Mouse (Mus musculus) intestine, embryonic 16.5 days (tissue): ENCODE measurements at regions not wholly inside any gene's neighbourhood (a gene's known extent, or its start where the extent isn't known, plus 50 kb on each side); places are given as distances from the start of the nearest gene placed in this dataset.
A peak's percentile ranks its signal among the peaks of the same experiment; 100 is the strongest.

Experiments
- ATAC-seq: fragments of 200-750 bp; cut with Nextera tagmentation; 2 replicates; pipeline ENCODE4 v1.8.0; 2017; ENCODE audit warnings: moderate TSS enrichment, moderate library complexity
- H3K27ac ChIP-seq: fragments of 300-500 bp; sonication (generic); 2 replicates; pipeline ENCODE4 v1.5.1; 2014; ENCODE audit warnings: mild to moderate bottlenecking, low read length
- H3K27me3 ChIP-seq: fragments of 300-500 bp; sonication (generic); replicated peaks from 2 replicates; pipeline ENCODE4 v1.6.1; 2014; ENCODE audit warnings: low read length, control low read depth, mixed read lengths; ENCODE audit not compliant: control insufficient read depth, insufficient read depth
- H3K36me3 ChIP-seq: fragments of 300-500 bp; sonication (generic); 2 replicates; pipeline ENCODE4 v1.6.1; 2014; ENCODE audit warnings: low read length, control low read depth; ENCODE audit not compliant: control insufficient read depth, insufficient read depth
- H3K4me1 ChIP-seq: fragments of 300-500 bp; sonication (generic); 2 replicates; pipeline ENCODE4 v1.6.1; 2014; ENCODE audit warnings: low read length, control low read depth, mixed read lengths; ENCODE audit not compliant: control insufficient read depth, insufficient read depth
- H3K4me2 ChIP-seq: fragments of 300-500 bp; sonication (generic); 2 replicates; pipeline ENCODE4 v1.6.1; 2014; ENCODE audit warnings: low read depth, low read length, control low read depth
- H3K4me3 ChIP-seq: fragments of 300-500 bp; sonication (generic); 2 replicates; pipeline ENCODE4 v1.5.1; 2014; ENCODE audit warnings: mild to moderate bottlenecking, low read length
- H3K9ac ChIP-seq: fragments of 300-500 bp; sonication (generic); 2 replicates; pipeline ENCODE4 v1.6.1; 2014; ENCODE audit warnings: low read depth, low read length
- H3K9me3 ChIP-seq: fragments of 300-500 bp; sonication (generic); 2 replicates; pipeline ENCODE4 v1.6.1; 2016; ENCODE audit warnings: low read length, control low read depth; ENCODE audit not compliant: control insufficient read depth
- WGBS: fragments of 180-500 bp; shearing (Covaris S2); extraction: QIAGEN DNeasy Blood & Tissue Kit; methylation state at CpG from one replicate; pipeline ENCODE4 v1.1.7; 2014; 5-methylcytosine and 5-hydroxymethylcytosine counted together

DNA sequence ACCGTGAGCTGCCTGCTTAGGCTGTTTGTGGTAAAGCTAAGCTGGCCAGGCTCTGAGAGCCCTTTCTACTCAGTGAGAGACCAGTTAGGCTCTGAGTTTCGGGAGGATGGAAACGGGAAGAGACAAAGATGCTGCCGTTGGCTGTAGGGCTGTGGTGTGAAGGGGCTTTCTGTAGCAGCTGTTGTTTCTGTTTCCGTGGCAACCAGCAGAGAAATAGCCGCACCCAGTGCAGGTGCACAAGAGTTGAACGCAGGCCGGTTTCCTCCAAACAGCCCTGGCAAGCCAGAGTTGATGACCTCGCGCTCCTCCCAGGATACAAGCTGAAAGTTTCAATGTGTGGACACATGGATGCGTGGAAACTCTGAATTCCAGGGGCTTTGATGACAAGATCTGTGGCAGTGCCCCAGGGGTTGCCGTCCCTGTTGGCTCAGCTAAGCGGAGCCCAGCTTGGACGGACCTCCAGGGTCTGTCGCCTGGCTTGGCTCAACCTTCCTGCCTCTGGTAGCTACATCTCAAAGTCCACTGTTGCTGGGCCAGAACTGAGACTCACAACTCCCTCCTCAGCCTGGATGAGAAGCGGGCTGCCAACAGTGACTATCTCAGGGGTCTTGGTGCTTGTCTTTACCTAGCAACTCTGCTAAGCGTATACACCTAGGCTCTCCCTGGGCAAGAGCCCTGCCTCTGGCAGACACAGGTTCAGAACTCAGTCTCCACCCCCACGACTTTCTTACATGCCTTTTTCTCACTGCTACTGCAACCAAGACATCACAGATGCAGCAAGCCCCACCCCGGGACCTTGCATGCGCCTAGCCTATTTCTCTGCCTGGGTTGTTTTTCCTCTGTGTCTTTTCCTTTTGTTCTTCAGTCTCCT lies 192.6 kb upstream of the Map3k1 start:
- H3K4me1 ChIP-seq: peaks cover 26% of the 10 kb centered on the region
- WGBS: 50% methylated on average over 20 of the region's 20 CpGs
- H3K27me3 ChIP-seq: no peaks in the 10 kb centered on the region
- no peak overlapping the region for H3K4me3 ChIP-seq
- H3K36me3 ChIP-seq: no peaks in the 10 kb centered on the region
- ATAC-seq: peak; percentile 75
- no peaks in the 10 kb centered on the region for H3K9me3 ChIP-seq
- peak overlapping the region; percentile 22; the same call in 1 of the 2 replicates for H3K27ac ChIP-seq
- no peak overlapping the region for H3K4me2 ChIP-seq
- no peak overlapping the region for H3K9ac ChIP-seq

DNA sequence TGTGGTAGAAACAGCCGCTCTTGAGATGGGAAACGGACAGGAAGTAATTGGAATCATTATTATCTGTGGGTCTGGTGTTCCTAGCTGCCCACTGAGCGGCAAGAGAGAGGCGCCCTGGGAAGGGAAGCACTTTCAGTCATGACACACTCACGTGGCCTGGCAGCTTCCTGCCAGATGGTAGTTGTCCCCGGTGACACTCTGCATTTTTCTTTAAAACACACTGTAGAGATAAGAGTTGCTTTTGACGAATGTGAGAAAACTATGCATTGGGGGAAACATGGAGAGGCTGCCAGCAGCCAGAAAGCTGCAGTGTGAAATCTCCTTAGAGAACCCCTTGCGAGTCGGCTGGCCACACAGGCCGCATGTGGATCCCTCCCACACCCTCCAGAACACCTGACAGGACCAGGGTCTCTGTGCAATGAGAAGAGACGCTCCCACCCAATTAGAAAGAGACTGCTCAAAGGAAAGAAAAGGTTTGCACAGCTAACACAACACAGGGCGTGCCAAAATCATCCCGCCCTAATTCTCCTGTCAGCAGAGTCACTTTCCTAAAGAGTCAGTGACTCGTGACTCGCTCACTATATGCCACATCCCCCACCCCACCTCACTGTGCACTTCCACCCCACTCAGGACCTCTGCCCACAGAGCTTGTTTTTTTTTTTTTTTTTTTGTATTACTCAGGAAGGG lies 194.0 kb upstream of the Map3k1 start:
- ATAC-seq: peak; percentile 51; the same call in 1 of the 2 replicates
- H3K36me3 ChIP-seq: no peaks in the 10 kb centered on the region
- no peaks in the 10 kb centered on the region for H3K27me3 ChIP-seq
- no peak overlapping the region for H3K4me3 ChIP-seq
- H3K4me2 ChIP-seq: no peak overlapping the region
- no peak overlapping the region for H3K27ac ChIP-seq
- no peak overlapping the region for H3K9ac ChIP-seq
- H3K4me1 ChIP-seq: peaks cover 26% of the 10 kb centered on the region
- no peaks in the 10 kb centered on the region for H3K9me3 ChIP-seq
- 39% methylated on average over 15 of the region's 15 CpGs for WGBS

DNA sequence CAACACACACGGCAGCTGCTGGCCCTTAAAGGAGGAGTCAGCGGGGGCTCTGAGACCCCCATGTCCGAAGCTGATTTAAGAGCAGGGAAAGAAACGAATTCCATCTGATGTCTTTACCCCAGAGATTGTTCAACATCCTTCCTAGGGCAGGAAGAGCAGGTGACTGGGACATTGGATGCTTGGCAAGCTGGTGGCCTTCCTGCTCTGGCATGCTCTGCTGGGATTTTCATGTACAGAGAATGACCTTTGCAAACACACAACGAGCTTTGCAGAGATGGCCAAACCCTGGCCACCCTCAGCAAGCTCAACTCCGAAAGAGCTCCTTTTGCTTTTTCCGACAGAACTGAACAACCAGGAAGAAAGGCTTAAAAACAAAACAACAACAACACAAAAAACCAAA lies 194.7 kb upstream of the Map3k1 start:
- WGBS: 71% methylated on average over 7 of the region's 7 CpGs
- Histone ChIP-seq H3K9ac (no peak overlapping the region), H3K36me3 (no peaks in the 10 kb centered on the region), H3K4me2 (no peak overlapping the region), H3K4me3 (no peak overlapping the region), H3K27ac (no peak overlapping the region), H3K9me3 (no peaks in the 10 kb centered on the region), H3K4me1 (peaks cover 26% of the 10 kb centered on the region), H3K27me3 (no peaks in the 10 kb centered on the region)
- ATAC-seq: no peak

DNA sequence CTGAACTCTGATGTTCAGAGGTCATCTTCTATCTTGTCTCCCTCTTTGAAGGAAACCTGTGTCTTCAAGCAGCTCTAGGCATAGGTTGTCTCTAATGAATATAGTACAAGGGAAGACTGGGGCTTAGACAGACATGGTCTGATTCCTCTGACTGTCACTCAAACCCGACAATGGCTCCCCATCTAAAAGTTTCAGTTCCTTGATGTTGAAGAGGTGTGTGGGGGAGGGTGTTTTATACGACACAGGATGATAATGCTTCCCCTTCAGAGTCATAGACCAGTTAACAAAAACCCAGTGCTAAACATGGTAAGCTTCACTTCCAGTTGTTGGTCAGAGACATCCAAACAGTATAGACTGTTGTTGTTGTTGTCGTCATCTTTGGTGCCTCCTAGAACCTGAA lies 195.3 kb upstream of the Map3k1 start:
- Histone ChIP-seq H3K27ac (no peak overlapping the region), H3K9ac (no peak overlapping the region), H3K4me3 (no peak overlapping the region), H3K9me3 (0 out of 2 replicates have a peak, but pooled peaks cover 3% of the 10 kb centered on the region), H3K36me3 (no peaks in the 10 kb centered on the region), H3K4me1 (peaks cover 26% of the 10 kb centered on the region), H3K4me2 (no peak overlapping the region), H3K27me3 (no peaks in the 10 kb centered on the region)
- 90% methylated on average over 3 of the region's 3 CpGs for WGBS
- no peak for ATAC-seq

DNA sequence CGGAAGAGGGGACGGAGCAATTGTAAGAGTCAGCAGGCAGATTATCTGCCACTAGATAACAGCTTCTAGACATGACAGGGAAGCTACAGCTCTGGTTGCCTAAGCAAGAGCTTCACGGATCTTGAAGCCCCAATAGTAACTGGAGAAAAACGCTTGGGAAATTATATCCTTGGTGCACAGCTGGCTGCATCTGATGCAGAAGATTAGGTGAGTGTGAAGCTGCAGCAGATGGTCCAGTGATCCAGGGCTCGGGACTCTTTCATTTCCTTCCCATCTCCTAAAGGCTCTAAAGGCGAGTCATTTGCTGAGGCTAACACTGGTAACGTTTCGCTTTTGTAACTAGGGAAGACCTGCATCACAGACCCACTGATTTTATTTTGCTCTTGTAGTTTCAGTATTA lies 196.6 kb upstream of the Map3k1 start:
- Histone ChIP-seq H3K4me2 (no peak overlapping the region), H3K9me3 (0 out of 2 replicates have a peak, but pooled peaks cover 5% of the 10 kb centered on the region), H3K27ac (no peak overlapping the region), H3K36me3 (no peaks in the 10 kb centered on the region), H3K9ac (no peak overlapping the region), H3K4me1 (peaks cover 26% of the 10 kb centered on the region), H3K27me3 (no peaks in the 10 kb centered on the region), H3K4me3 (no peak overlapping the region)
- WGBS: 68% methylated on average over 8 of the region's 8 CpGs
- no peak for ATAC-seq

DNA sequence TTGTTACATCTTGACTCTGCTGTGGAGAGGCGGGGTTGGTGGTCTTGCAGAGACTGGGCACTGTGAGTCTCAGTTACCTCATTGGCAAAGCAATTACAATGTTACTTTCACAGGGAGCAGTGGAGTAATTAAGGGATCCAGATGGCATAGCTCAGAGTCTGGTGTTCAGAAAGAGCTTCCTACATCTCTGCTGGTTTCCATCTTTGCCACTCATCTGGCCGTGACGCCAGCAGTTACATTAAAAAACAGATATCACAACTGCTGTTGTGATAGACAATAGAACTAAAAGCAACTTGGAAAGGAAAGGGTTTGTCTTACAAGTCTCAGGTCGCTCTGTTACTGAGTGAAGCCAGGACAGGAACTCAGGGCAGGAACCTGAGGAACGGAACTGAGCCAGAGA lies 200.0 kb upstream of the Map3k1 start:
- Histone ChIP-seq H3K36me3 (no peaks in the 10 kb centered on the region), H3K9me3 (0 out of 2 replicates have a peak, but pooled peaks cover 5% of the 10 kb centered on the region), H3K4me1 (0 out of 2 replicates have a peak, but pooled peaks cover under 1% of the 10 kb centered on the region), H3K27me3 (no peaks in the 10 kb centered on the region), H3K9ac (no peak overlapping the region), H3K27ac (no peak overlapping the region), H3K4me3 (no peak overlapping the region), H3K4me2 (no peak overlapping the region)
- ATAC-seq: no peak
- 91% methylated on average over 5 of the region's 5 CpGs for WGBS

DNA sequence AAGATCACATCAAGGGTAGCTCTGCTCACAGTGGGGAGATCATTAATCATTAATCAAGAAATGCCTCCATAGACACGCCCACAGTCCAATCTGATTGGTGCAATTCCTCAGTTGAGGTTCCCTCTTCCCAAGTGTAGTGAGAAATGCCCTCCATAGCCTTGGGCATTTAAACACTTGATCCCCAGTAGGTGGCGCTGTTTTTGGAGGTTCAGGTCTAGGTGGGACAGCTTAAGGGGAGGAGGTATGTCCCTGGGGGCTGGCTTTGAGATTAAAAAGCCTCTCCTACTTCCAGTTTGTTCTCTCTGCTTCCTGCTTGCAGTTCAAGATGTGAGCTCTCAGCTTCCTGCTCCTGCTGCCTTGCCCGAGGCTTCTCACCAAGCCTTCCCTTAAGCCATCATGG lies 200.5 kb upstream of the Map3k1 start:
- no peak overlapping the region for H3K4me3 ChIP-seq
- no peak overlapping the region for H3K27ac ChIP-seq
- no peaks in the 10 kb centered on the region for H3K27me3 ChIP-seq
- H3K9me3 ChIP-seq: 0 out of 2 replicates have a peak, but pooled peaks cover 5% of the 10 kb centered on the region
- WGBS: 78% methylated on average over 3 of the region's 3 CpGs
- ATAC-seq: no peak
- H3K4me2 ChIP-seq: no peak overlapping the region
- no peak overlapping the region for H3K9ac ChIP-seq
- H3K4me1 ChIP-seq: no peaks in the 10 kb centered on the region
- H3K36me3 ChIP-seq: no peaks in the 10 kb centered on the region

DNA sequence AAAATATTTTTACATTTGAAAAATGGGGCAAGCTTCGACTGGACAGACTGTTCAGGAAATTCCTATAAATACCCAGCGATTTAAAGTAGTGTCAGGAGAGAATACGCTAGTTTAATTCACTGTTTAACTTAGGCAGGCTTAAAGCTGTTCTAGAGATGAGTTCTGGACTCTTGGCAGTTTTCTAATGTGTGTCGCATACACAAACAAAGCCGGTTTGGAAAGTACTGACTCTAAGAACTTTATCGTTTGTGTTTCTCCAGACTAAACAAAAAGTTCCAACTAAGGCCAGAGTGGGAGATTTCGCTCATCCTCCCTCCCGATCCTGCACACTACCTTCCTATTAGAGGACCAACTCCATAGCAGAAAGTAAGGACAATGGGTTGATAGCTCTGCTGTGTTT lies 201.7 kb upstream of the Map3k1 start:
- H3K4me2 ChIP-seq: no peak overlapping the region
- H3K27ac ChIP-seq: peak overlapping the region; percentile 9; the same call in 1 of the 2 replicates
- no peaks in the 10 kb centered on the region for H3K27me3 ChIP-seq
- H3K4me1 ChIP-seq: no peaks in the 10 kb centered on the region
- WGBS: 61% methylated on average over 8 of the region's 8 CpGs
- no peak overlapping the region for H3K9ac ChIP-seq
- H3K36me3 ChIP-seq: no peaks in the 10 kb centered on the region
- no peak for ATAC-seq
- no peak overlapping the region for H3K4me3 ChIP-seq
- 0 out of 2 replicates have a peak, but pooled peaks cover 5% of the 10 kb centered on the region for H3K9me3 ChIP-seq

DNA sequence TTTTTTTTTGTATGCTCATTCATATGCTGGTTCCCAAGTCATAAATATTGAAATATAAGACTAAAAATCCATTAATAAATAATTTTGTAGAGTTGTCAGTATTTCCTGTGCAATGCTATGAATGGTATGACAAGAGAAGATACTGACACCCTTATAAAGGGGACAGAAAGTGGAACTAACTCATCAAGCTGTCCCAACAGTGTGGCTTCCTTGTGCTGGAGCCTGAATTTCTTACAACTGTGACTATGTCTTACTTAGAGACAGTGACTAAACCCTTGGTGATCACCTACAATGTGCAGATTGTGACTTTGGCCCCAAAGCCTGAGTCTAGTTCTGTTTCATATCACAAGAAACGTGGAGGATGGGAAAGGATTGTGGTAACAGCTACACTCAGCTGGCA lies 203.8 kb upstream of the Map3k1 start:
- H3K36me3 ChIP-seq: no peaks in the 10 kb centered on the region
- no peak overlapping the region for H3K27ac ChIP-seq
- WGBS: 48% methylated on average over 1 of the region's 1 CpGs
- ATAC-seq: no peak
- no peaks in the 10 kb centered on the region for H3K27me3 ChIP-seq
- no peak overlapping the region for H3K4me3 ChIP-seq
- H3K9me3 ChIP-seq: 0 out of 2 replicates have a peak, but pooled peaks cover 5% of the 10 kb centered on the region
- no peaks in the 10 kb centered on the region for H3K4me1 ChIP-seq
- no peak overlapping the region for H3K9ac ChIP-seq
- no peak overlapping the region for H3K4me2 ChIP-seq
